Mouse (Mus musculus) heart, adult 8-10 months (tissue): Measurements from ENCODE around the gene Olfr548-ps1. TPM values are rescaled to one million over a fixed set of nuclear protein-coding genes. Genes with fewer than 3 reads are reported as not detected.

ENCODE experiments used
- DNase-seq: peaks from one replicate; pipeline ENCODE4 v3.0.0; 2022; ENCODE audit warnings: low spot score
- total RNA-seq, 4 experiments: library from RNA; stranded (reverse); gene quantifications; 2 replicates each; pipeline ENCODE4 v1.2.4; 2022

The Olfr548-ps1 gene
- total RNA-seq, 4 experiments from 2014 or later, result not detected

- no peak for DNase-seq
Observed at GRCm38 (mm10) chr7:102573174-102573830, 32.6 kb downstream of the Olfr548-ps1 start.

- no peak for DNase-seq
Observed at GRCm38 (mm10) chr7:102575998-102576397, 35.3 kb downstream of the Olfr548-ps1 start.

DNA sequence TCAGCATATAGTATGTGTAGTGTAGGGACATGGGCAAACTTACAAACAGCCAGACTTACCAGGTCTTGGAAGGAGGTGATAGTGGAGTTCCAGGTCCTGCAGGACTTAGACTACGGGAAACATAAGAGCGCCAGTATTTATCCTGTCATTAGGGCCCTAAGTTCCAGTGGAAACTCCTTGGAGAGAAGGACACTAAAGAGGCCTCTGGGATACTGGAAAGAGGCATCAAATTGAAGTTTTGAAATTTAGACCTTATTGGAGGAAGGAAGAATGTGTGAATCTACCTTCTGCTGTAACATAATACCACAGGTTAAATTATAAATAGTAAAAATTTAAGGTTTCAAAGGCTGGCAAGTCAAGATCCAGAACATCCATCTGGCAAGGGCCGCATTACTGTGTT lies 51.1 kb downstream of the Olfr548-ps1 start, which contains the start of gene Olfr551:
Olfr551 (minus strand) TSS at position 101 of the 400 bp plus-strand sequence.
- DNase-seq, result no peak

Other genes with a start within 250 kb of the Olfr548-ps1 start
- gene Rrm1, start 99.2 kb upstream of the Olfr548-ps1 start, total RNA-seq, result 10 to 100 TPM in 3 of 4 experiments, 1 to 10 TPM in 1; 8.8 to 13.1 (median 10.9) TPM
- not detected for gene Olfr543, start 59.2 kb upstream of the Olfr548-ps1 start, total RNA-seq
- gene Olfr544, start 52.6 kb upstream of the Olfr548-ps1 start, total RNA-seq, result not detected
- gene Olfr545, start 41.3 kb upstream of the Olfr548-ps1 start, total RNA-seq, result not detected
- gene Olfr547, start 6.1 kb upstream of the Olfr548-ps1 start, total RNA-seq, result not detected
- not detected for gene Olfr549, start 9.0 kb downstream of the Olfr548-ps1 start, total RNA-seq
- gene Trim21, start 24.6 kb downstream of the Olfr548-ps1 start, total RNA-seq, result 1 to 10 TPM; 5.1 to 8.2 (median 6.2) TPM
- gene Olfr550, start 30.5 kb downstream of the Olfr548-ps1 start, total RNA-seq, result under 1 TPM in 3 of 4 experiments, not detected in 1; 0.26 to 0.41 (median 0.27) TPM
- not detected for gene Olfr551, start 51.0 kb downstream of the Olfr548-ps1 start, total RNA-seq
- gene Olfr552, start 56.9 kb downstream of the Olfr548-ps1 start, total RNA-seq, result under 1 TPM; 0.11 to 0.20 (median 0.14) TPM
- gene Olfr553, start 77.3 kb downstream of the Olfr548-ps1 start, total RNA-seq, result not detected
- gene Olfr554, start 97.5 kb downstream of the Olfr548-ps1 start, total RNA-seq, result not detected
- not detected for gene Olfr555, start 117.9 kb downstream of the Olfr548-ps1 start, total RNA-seq
- gene Olfr556, start 124.0 kb downstream of the Olfr548-ps1 start, total RNA-seq, result not detected
- gene Trim68, start 146.4 kb downstream of the Olfr548-ps1 start, total RNA-seq, result 10 to 100 TPM in 2 of 4 experiments, 1 to 10 TPM in 2; 7.1 to 12.6 (median 10.1) TPM
- gene Olfr557, start 155.0 kb downstream of the Olfr548-ps1 start, total RNA-seq, result not detected
- gene Olfr558, start 161.3 kb downstream of the Olfr548-ps1 start, total RNA-seq, result 1 to 10 TPM; 1.7 to 2.8 (median 2.0) TPM
- gene Olfr33, start 178.2 kb downstream of the Olfr548-ps1 start, total RNA-seq, result not detected
- gene Olfr559, start 186.6 kb downstream of the Olfr548-ps1 start, total RNA-seq, result not detected
- under 1 TPM in 1 of 4 experiments, not detected in 3; 0.16 TPM for gene Olfr560, start 218.5 kb downstream of the Olfr548-ps1 start, total RNA-seq
- under 1 TPM; 0.23 to 0.41 (median 0.30) TPM for gene Olfr78, start 218.6 kb downstream of the Olfr548-ps1 start, total RNA-seq
- not detected for gene Olfr561, start 230.3 kb downstream of the Olfr548-ps1 start, total RNA-seq